Mouse (Mus musculus): ENCODE measurements at regions not wholly inside any gene's neighbourhood (a gene's known extent, or its start where the extent isn't known, plus 50 kb on each side); places are given as distances from the start of the nearest gene placed in this dataset.
"Not testable (repeated sequence)": the region's sequence is repeated elsewhere in the genome, so short reads cannot be mapped to it uniquely, and the experiment has no call there.

DNA sequence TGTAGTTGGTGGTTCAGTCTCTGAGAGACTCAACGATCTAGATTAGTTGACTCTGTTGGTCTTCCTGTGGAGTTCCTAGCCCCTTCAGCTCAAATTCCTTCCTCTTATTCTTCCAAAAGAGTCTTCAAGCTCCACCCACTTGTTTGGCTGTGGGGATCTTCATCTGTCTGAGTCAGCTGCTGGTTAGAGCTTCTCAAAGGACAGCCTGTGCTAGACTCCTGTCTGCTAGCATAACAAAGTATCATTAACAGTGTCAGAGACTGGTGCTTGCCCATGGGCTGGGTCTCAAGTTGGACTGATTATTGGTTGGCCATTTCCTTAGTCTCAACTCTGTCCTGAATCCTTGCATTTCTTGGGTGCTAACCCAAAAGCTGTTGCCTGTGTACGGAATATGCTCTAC lies 429.7 kb upstream of the Dab2 start:
- no peak overlapping the region for H3K4me3 ChIP-seq
- DNase-seq (ENCODE audit: low spot score in 2 of 2): no peak
- H3K27ac ChIP-seq: no peak overlapping the region
- TF ChIP-seq CTCF (conservative IDR thresholded peaks at IDR 0.05): no peak

DNA sequence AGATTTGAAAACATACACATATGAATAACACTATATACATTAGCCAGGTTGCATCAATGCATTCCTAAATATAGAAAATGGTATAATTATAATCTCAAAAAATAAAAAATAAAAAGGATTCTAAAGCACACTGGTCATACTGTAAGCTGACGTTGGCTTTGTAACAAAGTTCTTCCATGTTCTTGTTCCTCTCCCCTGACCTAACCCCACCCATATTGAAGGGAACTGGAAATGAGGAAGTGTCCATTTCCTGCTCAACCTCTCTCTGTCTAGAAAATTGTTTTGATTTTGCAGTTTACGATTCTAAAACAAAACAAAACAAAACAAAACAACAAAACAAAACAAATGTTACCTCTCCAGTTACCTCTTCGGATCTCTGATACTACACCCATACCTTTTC lies 427.5 kb upstream of the Dab2 start:
- Histone ChIP-seq H3K4me3 (no peak overlapping the region), H3K27ac (no peak overlapping the region)
- no peak for DNase-seq (ENCODE audit: low spot score in 2 of 2)
- TF ChIP-seq CTCF (conservative IDR thresholded peaks at IDR 0.05): no peak

DNA sequence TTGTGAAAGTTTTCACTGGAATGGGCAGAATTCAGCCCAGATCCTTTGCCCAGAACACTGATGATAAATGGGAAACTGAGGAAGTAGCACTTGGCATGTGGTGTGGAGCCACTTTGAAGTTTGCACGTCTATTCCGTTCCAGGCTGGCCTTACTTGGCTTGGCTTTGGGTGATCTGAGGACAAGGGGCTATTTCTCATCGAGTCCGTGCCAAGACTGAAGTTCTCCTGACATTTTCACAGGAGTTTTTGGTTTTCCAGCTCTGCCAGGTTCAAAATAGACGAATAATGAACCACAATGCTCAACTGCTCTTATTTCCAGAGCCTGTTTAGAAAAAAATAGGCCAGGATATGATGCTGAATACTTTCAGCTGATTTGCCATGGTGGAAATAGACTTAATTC lies 421.8 kb upstream of the Dab2 start:
- DNase-seq (ENCODE audit: low spot score in 2 of 2): no peak
- H3K4me3 ChIP-seq: no peak overlapping the region
- TF ChIP-seq CTCF (conservative IDR thresholded peaks at IDR 0.05): no peak
- no peak overlapping the region for H3K27ac ChIP-seq

DNA sequence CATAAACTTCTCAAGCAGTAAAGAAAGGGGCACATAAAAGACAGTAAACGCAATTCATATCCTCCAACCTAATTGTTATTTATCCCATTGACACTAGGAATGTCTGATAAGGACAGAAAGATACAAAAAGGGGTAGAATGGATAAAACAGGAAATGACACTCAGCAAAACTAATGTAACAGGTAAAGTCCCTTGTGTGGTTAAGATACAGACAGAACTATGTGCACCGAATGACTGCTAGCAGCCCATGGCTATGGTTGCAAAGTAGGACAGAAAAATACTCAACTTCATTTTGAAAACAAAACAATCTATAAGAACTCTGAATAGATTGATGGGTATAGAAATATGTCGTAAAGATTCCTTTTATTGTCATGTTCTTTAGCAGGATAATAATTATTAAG lies 408.4 kb upstream of the Dab2 start:
- Histone ChIP-seq H3K27ac (no peak overlapping the region), H3K4me3 (no peak overlapping the region)
- DNase-seq (ENCODE audit: low spot score in 2 of 2): no peak
- no peak for TF ChIP-seq CTCF (conservative IDR thresholded peaks at IDR 0.05)

DNA sequence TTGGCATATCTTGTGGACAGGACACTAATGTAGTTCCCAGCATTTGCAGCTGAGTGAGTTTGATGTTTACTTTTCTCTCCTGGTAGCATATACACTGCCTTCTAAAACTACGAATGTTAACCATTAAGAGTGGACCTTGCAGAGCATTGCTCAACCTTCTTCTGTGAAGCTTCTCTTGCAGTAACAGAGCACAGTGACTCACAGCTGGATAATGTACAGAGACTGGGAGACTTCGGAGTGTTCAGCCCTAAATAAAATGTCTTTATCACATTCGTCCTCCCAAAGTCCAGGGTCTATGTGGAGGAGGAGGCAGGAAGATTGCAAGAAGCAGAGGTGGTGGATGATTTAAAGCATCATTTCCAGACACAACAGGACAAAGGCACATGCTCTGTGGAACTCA lies 407.6 kb upstream of the Dab2 start:
- Histone ChIP-seq H3K4me3 (no peak overlapping the region), H3K27ac (no peak overlapping the region)
- DNase-seq (ENCODE audit: low spot score in 2 of 2): no peak
- no peak for TF ChIP-seq CTCF (conservative IDR thresholded peaks at IDR 0.05)

DNA sequence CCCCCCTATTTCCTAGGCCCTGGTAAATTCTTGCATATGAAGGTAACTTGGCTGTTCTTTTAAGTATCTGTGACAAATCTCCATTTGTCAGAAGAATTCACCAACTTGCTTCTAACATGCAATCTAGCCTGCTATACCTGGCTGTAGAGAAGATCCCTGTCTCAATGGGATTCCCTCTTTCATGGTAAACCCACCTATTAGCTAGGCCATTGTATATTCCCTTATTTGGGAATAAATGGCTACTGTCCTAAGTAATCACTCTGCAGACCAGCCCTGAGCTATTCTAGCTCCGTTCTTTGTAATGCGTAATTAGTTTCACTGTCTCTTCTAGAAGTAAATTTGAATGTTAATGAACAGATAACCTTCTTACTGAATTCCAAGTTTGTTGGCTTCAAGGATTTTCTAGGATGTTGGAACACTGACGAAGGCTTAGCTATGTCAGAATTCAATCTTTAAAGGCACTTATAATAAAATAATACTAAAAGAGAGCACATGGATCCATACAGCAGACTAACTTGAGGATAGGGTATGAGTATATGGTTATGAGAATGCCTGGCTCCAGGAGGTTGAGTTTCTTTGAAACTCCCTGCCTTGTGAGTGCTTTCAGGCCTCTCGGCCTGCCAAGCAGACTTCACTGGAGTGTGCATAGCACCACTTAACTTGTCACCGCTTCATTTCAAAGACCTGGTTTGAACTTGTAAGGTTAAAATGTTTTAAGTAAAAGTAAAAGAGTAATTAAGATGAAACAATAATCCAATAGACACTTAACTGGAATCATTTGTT lies 403.7 kb upstream of the Dab2 start:
- H3K4me3 ChIP-seq; DNase-seq (ENCODE audit: low spot score in 2 of 2): not testable (repeated sequence)

DNA sequence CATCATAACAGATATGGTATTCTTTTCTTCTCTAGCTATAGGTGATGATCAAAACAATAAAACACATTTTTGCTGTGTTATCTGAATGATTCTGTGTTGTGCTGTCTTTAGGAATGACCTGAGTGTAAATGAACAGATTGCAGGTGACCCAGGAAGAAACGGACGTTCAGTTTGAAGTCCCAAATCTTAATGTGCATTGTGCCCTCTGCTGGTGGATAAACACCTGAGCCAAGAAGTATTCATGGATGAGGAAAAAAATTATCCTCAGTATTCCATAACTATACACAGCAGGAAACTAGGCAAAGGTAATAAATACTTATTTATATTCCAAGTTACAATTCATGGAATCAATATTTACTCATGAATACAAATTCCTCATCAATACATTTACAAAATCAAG lies 384.3 kb upstream of the Dab2 start:
- Histone ChIP-seq H3K4me3 (no peak overlapping the region), H3K27ac (no peak overlapping the region)
- peak; percentile 20 to 23 for DNase-seq (ENCODE audit: low spot score in 2 of 2)
- peak; percentile 86 for TF ChIP-seq CTCF (conservative IDR thresholded peaks at IDR 0.05)

More for the DNA sequence above, 403.7 kb upstream of the Dab2 start:
- H3K27ac ChIP-seq: not testable (repeated sequence)

DNA sequence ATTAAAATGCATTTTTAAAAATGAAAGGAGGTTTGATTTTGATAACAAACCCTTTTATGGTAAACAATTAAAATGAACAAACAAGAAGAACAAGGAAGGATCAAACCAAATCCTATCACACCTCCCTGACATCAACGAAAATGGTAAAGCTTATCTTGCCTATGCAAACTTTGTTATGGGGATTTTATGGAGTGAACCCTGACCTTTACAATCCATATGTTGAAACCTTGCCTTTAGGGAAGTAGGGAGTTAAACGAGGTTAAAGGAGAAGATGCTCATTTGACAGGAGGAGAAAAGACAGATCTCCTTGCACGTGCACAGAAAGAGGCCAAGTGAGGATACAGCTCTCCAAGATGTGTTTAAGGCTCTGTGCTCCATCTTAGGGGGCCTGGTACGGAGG lies 379.5 kb upstream of the Dab2 start:
- no peak overlapping the region for H3K27ac ChIP-seq
- DNase-seq (ENCODE audit: low spot score in 2 of 2): no peak
- no peak for TF ChIP-seq CTCF (conservative IDR thresholded peaks at IDR 0.05)
- no peak overlapping the region for H3K4me3 ChIP-seq

DNA sequence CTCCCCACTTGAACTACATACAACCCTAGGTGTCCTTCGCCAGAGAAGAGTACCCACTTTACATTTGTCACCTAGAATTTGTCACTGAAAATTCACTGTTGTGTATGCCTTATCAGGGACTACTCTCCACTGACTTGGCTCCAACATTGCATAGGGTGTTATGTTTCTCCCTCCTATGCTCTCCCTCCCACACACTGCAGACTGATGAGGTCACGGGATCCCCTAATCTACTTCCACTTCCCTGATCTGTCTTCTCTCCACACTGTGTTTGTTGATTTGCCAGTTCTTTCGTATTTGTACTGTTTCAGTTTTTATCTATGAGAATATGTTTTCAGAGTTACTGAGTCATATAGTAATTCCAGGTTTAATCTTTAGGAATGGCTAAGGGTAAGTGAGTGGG lies 371.8 kb upstream of the Dab2 start:
- no peak for TF ChIP-seq CTCF (conservative IDR thresholded peaks at IDR 0.05)
- H3K4me3 ChIP-seq: no peak overlapping the region
- H3K27ac ChIP-seq: no peak overlapping the region
- DNase-seq (ENCODE audit: low spot score in 2 of 2): no peak

DNA sequence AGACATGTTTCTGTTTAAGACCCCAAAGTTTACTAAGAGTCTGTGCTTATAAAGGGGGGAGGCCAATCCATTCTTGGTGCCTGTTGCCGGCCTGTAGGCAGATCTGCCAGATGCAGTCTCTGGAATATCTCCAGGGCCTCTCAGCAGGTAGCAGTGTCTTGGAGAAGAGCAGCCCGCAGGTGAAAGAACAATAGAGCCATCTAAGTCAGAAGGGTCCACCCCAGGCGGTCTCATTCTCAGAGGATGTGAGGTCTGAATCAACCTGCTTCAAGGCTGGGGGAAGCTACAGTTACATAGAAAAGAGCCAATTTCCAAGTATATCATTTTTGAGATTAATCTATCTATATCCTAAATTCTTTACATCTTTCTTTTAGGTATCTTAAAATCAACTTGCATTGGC lies 366.0 kb upstream of the Dab2 start:
- H3K27ac ChIP-seq: no peak overlapping the region
- TF ChIP-seq CTCF (conservative IDR thresholded peaks at IDR 0.05): no peak
- no peak for DNase-seq (ENCODE audit: low spot score in 2 of 2)
- H3K4me3 ChIP-seq: no peak overlapping the region

DNA sequence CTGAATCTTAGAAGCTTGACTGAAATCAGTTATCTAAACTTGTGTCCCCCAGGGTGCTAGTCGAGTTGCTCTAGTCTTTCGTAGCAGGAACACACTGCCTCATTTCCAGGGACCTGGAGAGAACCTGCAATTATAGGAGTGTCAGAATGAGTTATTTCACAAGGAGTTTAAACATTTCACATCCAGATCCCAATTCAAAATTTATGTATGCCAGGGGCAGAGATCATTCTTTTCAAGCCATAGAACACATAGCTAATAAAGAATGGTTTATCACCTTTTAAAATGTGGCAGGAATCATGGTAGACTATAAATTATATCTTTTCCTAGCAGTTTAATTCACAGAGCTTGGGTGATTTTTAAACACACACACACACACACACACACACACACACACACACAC lies 358.6 kb upstream of the Dab2 start:
- TF ChIP-seq CTCF (conservative IDR thresholded peaks at IDR 0.05): no peak
- H3K27ac ChIP-seq: no peak overlapping the region
- DNase-seq (ENCODE audit: low spot score in 2 of 2): no peak

DNA sequence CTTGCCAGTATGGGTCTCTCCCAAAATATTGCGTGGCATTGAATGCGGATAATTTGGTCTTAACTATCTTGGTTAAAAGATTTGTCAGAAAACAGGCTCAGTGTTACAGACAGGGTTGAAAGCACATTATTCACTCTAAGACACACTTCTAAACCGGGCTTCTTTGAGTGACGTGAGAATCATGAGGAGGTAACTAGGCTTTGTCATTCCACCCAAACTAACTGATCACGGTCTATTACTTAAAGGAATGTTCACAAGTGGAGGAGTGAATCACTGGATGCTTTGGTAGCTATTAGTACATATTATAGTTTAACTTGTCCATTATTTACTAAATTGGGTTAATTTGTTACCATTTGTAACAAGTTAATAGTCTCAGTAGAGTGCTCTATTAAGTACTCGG lies 352.9 kb upstream of the Dab2 start:
- TF ChIP-seq CTCF (conservative IDR thresholded peaks at IDR 0.05): no peak
- H3K27ac ChIP-seq: no peak overlapping the region
- DNase-seq (ENCODE audit: low spot score in 2 of 2): no peak
- no peak overlapping the region for H3K4me3 ChIP-seq

More for the DNA sequence above, 358.6 kb upstream of the Dab2 start:
- no peak overlapping the region for H3K4me3 ChIP-seq

DNA sequence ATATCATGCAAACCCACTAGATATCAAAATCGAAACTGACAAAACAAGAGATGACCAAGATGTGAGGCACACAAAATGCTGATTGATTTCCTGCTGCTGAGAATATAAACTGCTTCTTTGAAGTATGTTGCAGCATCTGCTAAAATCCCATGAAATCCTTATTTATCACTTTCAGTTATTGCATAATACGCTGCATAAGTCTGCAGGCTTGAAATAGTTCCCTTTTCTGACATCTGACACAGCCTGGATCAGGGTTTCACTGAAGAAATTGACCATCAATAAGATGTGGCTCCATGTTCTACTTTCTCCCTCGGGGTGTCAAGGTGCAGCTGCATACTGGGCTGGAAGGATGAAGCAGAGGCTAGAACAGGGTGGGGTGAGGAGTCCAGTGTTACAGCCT lies 348.7 kb upstream of the Dab2 start:
- H3K27ac ChIP-seq: no peak overlapping the region
- H3K4me3 ChIP-seq: no peak overlapping the region
- no peak for TF ChIP-seq CTCF (conservative IDR thresholded peaks at IDR 0.05)
- DNase-seq (ENCODE audit: low spot score in 2 of 2): no peak

DNA sequence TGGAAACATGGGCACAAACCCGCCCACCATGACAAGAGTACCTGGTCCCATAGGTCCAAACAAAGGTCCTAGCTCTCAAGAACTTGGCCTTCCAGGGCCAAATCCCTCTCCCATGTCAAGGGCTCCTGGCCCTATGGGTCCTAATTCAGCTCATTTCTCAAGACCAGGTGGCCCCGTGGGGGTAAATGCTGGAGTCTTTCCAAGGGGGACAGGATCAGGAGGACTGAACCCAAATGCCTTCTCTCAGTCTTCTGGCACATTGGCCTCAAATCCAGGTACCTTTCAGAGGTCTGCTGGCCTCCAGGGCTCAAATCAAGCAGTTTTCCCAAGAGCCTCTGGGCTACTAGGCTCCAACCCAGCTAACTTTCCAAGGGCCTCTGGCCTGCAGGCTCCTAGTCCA lies 347.9 kb upstream of the Dab2 start:
- H3K27ac ChIP-seq; H3K4me3 ChIP-seq; DNase-seq (ENCODE audit: low spot score in 2 of 2): not testable (repeated sequence)

DNA sequence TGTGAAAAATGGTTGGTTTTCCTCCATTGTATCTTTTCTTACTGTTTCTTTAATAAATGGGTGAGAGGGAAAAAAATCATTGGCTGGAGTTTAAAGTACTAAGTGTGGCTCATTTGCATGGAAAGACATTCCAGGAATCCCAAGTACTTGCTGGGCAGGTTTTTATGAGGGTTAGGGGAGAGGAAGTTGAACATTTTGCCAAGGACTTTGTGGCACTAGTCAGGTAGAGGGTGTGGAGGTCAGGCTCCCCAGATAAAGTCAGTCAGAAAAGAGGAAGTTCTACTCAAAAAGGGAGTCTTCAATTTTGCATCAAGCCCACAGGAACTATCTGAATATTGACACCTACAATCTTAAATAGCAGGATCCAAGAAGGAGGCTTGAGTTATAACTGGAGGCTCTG lies 346.5 kb upstream of the Dab2 start:
- TF ChIP-seq CTCF (conservative IDR thresholded peaks at IDR 0.05): no peak
- Histone ChIP-seq H3K4me3 (no peak overlapping the region), H3K27ac (no peak overlapping the region)
- DNase-seq (ENCODE audit: low spot score in 2 of 2): no peak

Data from layer of hippocampus, adult 2 months (tissue).